Mouse (Mus musculus) forebrain, embryonic 12.5 days (tissue): ENCODE measurements around the gene Rbck1. TPM values are rescaled to one million over a fixed set of nuclear protein-coding genes. Genes with fewer than 3 reads are reported as not detected.
"Not testable (repeated sequence)": the region's sequence is repeated elsewhere in the genome, so short reads cannot be mapped to it uniquely, and the experiment has no call there.

Experiments
- ATAC-seq: fragments of 200-750 bp; cut with Nextera tagmentation; 2 replicates; pipeline ENCODE4 v1.8.0; 2017; ENCODE audit warnings: moderate TSS enrichment; ENCODE audit not compliant: low FRiP score
- H3K27ac ChIP-seq: fragments of 300-500 bp; sonication (generic); 2 replicates; pipeline ENCODE4 v1.5.1; 2016; ENCODE audit warnings: mild to moderate bottlenecking
- H3K27me3 ChIP-seq: fragments of 300-500 bp; sonication (generic); 2 replicates; pipeline ENCODE4 v1.6.1; 2016; ENCODE audit warnings: mild to moderate bottlenecking
- H3K36me3 ChIP-seq: fragments of 300-500 bp; sonication (generic); replicated peaks from 2 replicates; pipeline ENCODE4 v1.6.1; 2016; ENCODE audit warnings: mild to moderate bottlenecking
- H3K4me1 ChIP-seq: fragments of 300-500 bp; sonication (generic); 2 replicates; pipeline ENCODE4 v1.6.1; 2016
- H3K4me2 ChIP-seq: fragments of 300-500 bp; sonication (generic); 2 replicates; pipeline ENCODE4 v1.6.1; 2016; ENCODE audit warnings: mild to moderate bottlenecking, moderate library complexity
- H3K4me3 ChIP-seq: fragments of 300-500 bp; sonication (generic); replicated peaks from 2 replicates; pipeline ENCODE4 v1.5.1; 2016; ENCODE audit warnings: mild to moderate bottlenecking
- H3K9ac ChIP-seq: fragments of 300-500 bp; sonication (generic); 2 replicates; pipeline ENCODE4 v1.6.1; 2016; ENCODE audit warnings: mild to moderate bottlenecking
- H3K9me3 ChIP-seq: fragments of 300-500 bp; sonication (generic); 2 replicates; pipeline ENCODE4 v1.6.1; 2016
- WGBS: fragments of 180-500 bp; shearing (Covaris S2); methylation state at CpG from one replicate; pipeline ENCODE4 v1.1.7; 2016; 5-methylcytosine and 5-hydroxymethylcytosine counted together
- polyA plus RNA-seq: library from polyadenylated mRNA; unstranded; fragments of >200 nt; fragmentation: Nextera tagmentation; extraction: Ambion mirVana; gene quantifications from 2 replicates; pipeline ENCODE4 v1.2.1, GENCODE M21; 2016

Rbck1 gene
- polyA plus RNA-seq, 1 experiment from 2014 or later: 93.1 TPM

GRCm38 (mm10) chr2:152359616-152360015 lies 27.2 kb upstream of the Rbck1 start:
- Histone ChIP-seq H3K9me3 (no peaks in the 10 kb centered on the region), H3K27me3 (0 out of 2 replicates have a peak, but pooled peaks cover 3% of the 10 kb centered on the region), H3K4me3 (no peak overlapping the region), H3K4me2 (no peak overlapping the region), H3K9ac (no peak overlapping the region), H3K27ac (no peak overlapping the region), H3K4me1 (peaks cover 5% of the 10 kb centered on the region; the same call in 1 of the 2 replicates), H3K36me3 (no peaks in the 10 kb centered on the region)
- WGBS: 82% methylated on average over 5 of the region's 5 CpGs
- no peak for ATAC-seq

GRCm38 (mm10) chr2:152358977-152359376 lies 26.5 kb upstream of the Rbck1 start:
- 78% methylated on average over 5 of the region's 5 CpGs for WGBS

DNA sequence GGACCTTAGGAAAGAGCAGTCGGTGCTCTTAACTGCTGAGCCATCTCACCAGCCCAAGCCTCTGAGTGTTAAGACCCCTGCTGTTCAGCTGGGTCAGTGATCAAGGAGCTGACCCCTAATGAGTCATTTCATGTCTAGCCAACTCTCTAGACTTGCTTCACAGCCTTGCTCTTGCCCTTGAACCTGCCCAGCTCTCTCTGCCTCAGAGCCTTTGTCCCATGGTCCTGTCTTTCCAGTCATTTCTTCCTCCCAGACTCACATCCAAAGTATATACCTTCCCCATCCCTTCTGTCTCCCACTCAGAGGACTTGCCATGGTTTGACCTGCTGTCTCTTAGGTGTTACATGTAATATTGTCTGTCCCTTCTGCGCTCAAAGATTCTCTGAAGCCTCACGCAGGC lies 24.8 kb upstream of the Rbck1 start:
- Histone ChIP-seq H3K36me3 (no peaks in the 10 kb centered on the region), H3K27me3 (0 out of 2 replicates have a peak, but pooled peaks cover 3% of the 10 kb centered on the region), H3K9me3 (no peaks in the 10 kb centered on the region), H3K9ac (no peak overlapping the region), H3K4me2 (no peak overlapping the region), H3K4me1 (no peaks in the 10 kb centered on the region; the same call in 1 of the 2 replicates), H3K27ac (no peak overlapping the region), H3K4me3 (no peak overlapping the region)
- no peak for ATAC-seq
- 92% methylated on average over 3 of the region's 3 CpGs for WGBS

More at GRCm38 (mm10) chr2:152358977-152359376, 26.5 kb upstream of the Rbck1 start:
- H3K4me2 ChIP-seq, H3K9me3 ChIP-seq, H3K9ac ChIP-seq, H3K4me3 ChIP-seq, ATAC-seq, H3K27ac ChIP-seq, H3K36me3 ChIP-seq, H3K27me3 ChIP-seq, H3K4me1 ChIP-seq: not testable (repeated sequence)

GRCm38 (mm10) chr2:152349842-152350540 lies 17.5 kb upstream of the Rbck1 start:
- Histone ChIP-seq H3K4me3 (no peak overlapping the region), H3K36me3 (no peaks in the 10 kb centered on the region), H3K27me3 (peaks cover 9% of the 10 kb centered on the region), H3K4me2 (no peak overlapping the region), H3K9me3 (no peaks in the 10 kb centered on the region), H3K9ac (no peak overlapping the region), H3K27ac (no peak overlapping the region), H3K4me1 (no peaks in the 10 kb centered on the region)
- no peak for ATAC-seq
- 91% methylated on average over 8 of the region's 8 CpGs for WGBS

DNA sequence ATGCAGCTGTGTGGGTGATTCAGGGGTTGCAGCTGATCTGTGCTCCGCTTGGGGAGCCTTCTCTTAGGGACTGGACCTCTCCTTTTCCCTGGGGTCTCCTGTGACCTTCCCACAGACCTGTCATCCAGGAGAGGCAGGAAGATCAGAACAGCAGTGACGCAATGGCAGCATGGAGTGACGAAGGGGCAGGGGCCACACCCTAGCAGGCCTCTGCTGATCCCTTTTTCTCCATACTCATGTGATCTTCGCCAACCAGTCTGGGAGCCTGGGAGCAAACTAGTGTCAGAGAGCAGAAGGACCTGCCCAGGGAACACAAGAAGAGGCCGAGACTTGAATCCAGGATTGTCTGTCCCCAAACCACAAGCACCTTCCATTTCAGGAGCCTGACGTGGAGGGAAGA lies 16.8 kb upstream of the Rbck1 start:
- Histone ChIP-seq H3K36me3 (no peaks in the 10 kb centered on the region), H3K27ac (no peak overlapping the region), H3K27me3 (peaks cover 16% of the 10 kb centered on the region), H3K4me1 (peaks cover 4% of the 10 kb centered on the region), H3K4me2 (no peak overlapping the region), H3K9me3 (no peaks in the 10 kb centered on the region), H3K9ac (no peak overlapping the region), H3K4me3 (no peak overlapping the region)
- 89% methylated on average over 6 of the region's 6 CpGs for WGBS
- no peak for ATAC-seq

GRCm38 (mm10) chr2:152347722-152348121 lies 15.3 kb upstream of the Rbck1 start:
- Histone ChIP-seq H3K9ac (no peak overlapping the region), H3K27ac (no peak overlapping the region), H3K9me3 (no peaks in the 10 kb centered on the region), H3K36me3 (no peaks in the 10 kb centered on the region), H3K27me3 (peaks cover 21% of the 10 kb centered on the region), H3K4me2 (no peak overlapping the region), H3K4me1 (peaks cover 16% of the 10 kb centered on the region), H3K4me3 (no peak overlapping the region)
- ATAC-seq: no peak
- 82% methylated on average over 2 of the region's 2 CpGs for WGBS

GRCm38 (mm10) chr2:152346776-152347465 lies 14.5 kb upstream of the Rbck1 start:
- Histone ChIP-seq H3K27me3 (peaks cover 28% of the 10 kb centered on the region), H3K4me1 (peaks cover 16% of the 10 kb centered on the region), H3K4me2 (no peak overlapping the region), H3K9me3 (no peaks in the 10 kb centered on the region), H3K4me3 (no peak overlapping the region), H3K9ac (no peak overlapping the region), H3K36me3 (no peaks in the 10 kb centered on the region), H3K27ac (no peak overlapping the region)
- 43% methylated on average over 9 of the region's 9 CpGs for WGBS
- ATAC-seq: no peak

- no peak overlapping the region for H3K27ac ChIP-seq
- 60% methylated on average over 6 of the region's 6 CpGs for WGBS
- no peak for ATAC-seq
Observed at GRCm38 (mm10) chr2:152345393-152345792, 12.9 kb upstream of the Rbck1 start.

DNA sequence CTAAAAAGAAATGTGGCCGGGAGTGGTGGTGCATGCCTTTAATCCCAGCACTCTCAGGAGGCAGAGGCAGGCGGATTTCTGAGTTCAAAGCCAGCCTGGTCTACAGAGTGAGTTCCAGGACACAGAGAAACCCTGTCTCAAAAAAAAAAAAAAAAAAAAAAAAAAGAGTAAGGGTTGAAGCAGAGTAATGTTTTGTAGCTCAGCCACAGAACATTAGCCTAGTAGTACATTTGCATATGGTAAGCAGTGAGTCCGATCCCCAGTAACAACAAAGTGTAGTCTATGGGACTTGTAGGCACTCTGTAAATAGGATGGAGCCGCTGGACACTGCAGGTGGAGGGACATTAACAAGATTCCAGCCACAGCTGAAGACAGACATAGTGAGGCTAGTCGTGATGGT lies 12.5 kb upstream of the Rbck1 start:
- 61% methylated on average over 5 of the region's 5 CpGs for WGBS
- Histone ChIP-seq H3K27ac (no peak overlapping the region), H3K4me2 (no peak overlapping the region), H3K9me3 (no peaks in the 10 kb centered on the region), H3K9ac (no peak overlapping the region), H3K4me3 (no peak overlapping the region), H3K36me3 (no peaks in the 10 kb centered on the region), H3K4me1 (peaks cover 16% of the 10 kb centered on the region), H3K27me3 (peaks cover 31% of the 10 kb centered on the region)
- no peak for ATAC-seq

More at GRCm38 (mm10) chr2:152345393-152345792, 12.9 kb upstream of the Rbck1 start:
- H3K36me3 ChIP-seq: no peaks in the 10 kb centered on the region
- H3K9me3 ChIP-seq: no peaks in the 10 kb centered on the region
- no peak overlapping the region for H3K9ac ChIP-seq
- H3K4me2 ChIP-seq: no peak overlapping the region
- peaks cover 16% of the 10 kb centered on the region for H3K4me1 ChIP-seq
- H3K4me3 ChIP-seq: no peak overlapping the region
- peaks cover 31% of the 10 kb centered on the region for H3K27me3 ChIP-seq

DNA sequence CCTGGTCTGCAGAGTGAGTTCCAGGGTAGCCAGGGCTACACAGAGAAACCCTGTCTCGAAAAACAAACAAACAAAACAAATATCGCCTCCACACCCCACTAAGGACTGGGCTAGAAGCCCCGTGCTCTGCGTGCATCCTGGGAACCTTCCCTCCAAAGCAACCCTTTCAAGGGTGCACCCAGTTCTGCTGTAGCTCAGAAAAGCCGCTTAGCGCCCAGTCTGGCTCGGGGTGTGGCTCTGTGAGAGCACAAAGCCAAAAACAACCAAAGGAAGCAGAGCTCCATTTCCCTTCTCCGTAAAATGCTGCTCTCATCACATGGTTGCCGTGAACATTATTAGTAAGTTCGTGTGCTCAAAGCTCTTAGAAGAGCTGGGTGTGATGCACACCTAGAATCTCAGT lies 11.9 kb upstream of the Rbck1 start:
- H3K9ac ChIP-seq: peak overlapping the region; percentile 61
- H3K4me2 ChIP-seq: peak overlapping the region; percentile 90
- H3K36me3 ChIP-seq: no peaks in the 10 kb centered on the region
- peak; percentile 24 for ATAC-seq
- 14% methylated on average over 10 of the region's 10 CpGs for WGBS
- H3K27ac ChIP-seq: no peak overlapping the region
- H3K9me3 ChIP-seq: no peaks in the 10 kb centered on the region
- peaks cover 16% of the 10 kb centered on the region for H3K4me1 ChIP-seq
- peaks cover 31% of the 10 kb centered on the region for H3K27me3 ChIP-seq
- H3K4me3 ChIP-seq: peak overlapping the region; percentile 53

DNA sequence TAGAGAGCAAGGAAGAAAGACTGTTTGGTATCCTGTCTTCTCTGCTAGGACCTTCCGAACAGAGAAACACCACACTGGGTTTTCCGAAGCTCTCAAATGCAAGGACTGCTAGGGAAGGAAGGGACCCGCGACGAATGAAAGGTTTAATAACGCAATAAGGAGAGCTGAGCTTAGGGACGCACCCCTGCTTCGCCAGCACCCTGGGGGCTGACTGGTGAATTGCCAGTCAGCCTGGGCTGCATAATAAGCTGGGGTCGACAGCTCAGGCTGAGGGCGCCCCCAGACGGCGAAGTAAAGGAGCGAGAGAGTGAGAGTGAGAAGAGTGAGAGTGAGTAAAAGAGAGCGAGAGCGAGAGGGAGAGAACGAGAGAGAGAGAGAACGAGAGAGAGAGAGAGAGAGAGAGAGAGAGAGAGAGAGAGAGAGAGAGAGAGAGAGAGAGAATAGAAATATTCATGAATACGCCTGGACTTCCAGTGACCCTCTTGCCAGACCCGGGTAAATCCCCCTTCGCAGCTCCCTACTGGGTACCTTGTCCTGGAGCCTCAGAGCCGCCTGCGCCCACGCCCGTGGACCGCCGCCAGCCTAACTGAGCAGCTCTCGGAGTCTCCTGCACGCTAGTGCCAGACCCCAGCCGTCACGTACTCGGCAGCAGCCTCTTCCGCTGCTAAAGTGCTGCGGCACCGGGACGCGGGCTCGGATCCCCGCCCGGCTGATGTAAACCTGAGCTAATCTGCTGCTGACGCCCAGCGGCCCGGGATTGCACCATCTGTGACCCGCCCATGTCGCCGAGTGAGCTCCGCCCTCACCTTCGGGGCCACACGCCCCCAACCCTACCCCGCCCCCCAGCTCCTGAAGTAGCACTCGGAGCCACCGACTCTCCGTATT lies 11.1 kb upstream of the Rbck1 start, which contains the start of gene Trib3:
TSS of gene Trib3 (minus strand) at position 704 of the 885 bp plus-strand sequence.
- under 1% methylated on average over 51 of the region's 52 CpGs for WGBS
- H3K9me3 ChIP-seq: no peaks in the 10 kb centered on the region
- H3K9ac ChIP-seq: peak within 1 kb of the TSS; percentile 61
- ATAC-seq: peak; percentile 82
- peaks cover 16% of the 10 kb centered on the region for H3K4me1 ChIP-seq
- peak within 1 kb of the TSS; percentile 53 for H3K4me3 ChIP-seq
- peak within 1 kb of the TSS; percentile 90 for H3K4me2 ChIP-seq
- H3K27ac ChIP-seq: 0 out of 2 replicates have a peak within 1 kb of the TSS, but pooled peaks have one; percentile 36
- H3K36me3 ChIP-seq: no peaks in the 10 kb centered on the region
- H3K27me3 ChIP-seq: peaks cover 31% of the 10 kb centered on the region

GRCm38 (mm10) chr2:152339631-152340179 lies 7.3 kb upstream of the Rbck1 start:
- peaks cover 34% of the 10 kb centered on the region for H3K27me3 ChIP-seq
- no peak overlapping the region for H3K9ac ChIP-seq
- no peak for ATAC-seq
- H3K27ac ChIP-seq: no peak overlapping the region
- H3K9me3 ChIP-seq: no peaks in the 10 kb centered on the region
- no peak overlapping the region for H3K4me2 ChIP-seq
- H3K4me1 ChIP-seq: peaks cover 16% of the 10 kb centered on the region
- no peaks in the 10 kb centered on the region for H3K36me3 ChIP-seq
- no peak overlapping the region for H3K4me3 ChIP-seq
- 92% methylated on average over 22 of the region's 22 CpGs for WGBS
